Mouse (Mus musculus) kidney, embryonic 14.5 days (tissue): ENCODE measurements around the gene Slc32a1. TPM values are rescaled to one million over a fixed set of nuclear protein-coding genes. Genes with fewer than 3 reads are reported as not detected.
A peak's percentile ranks its signal among the peaks of the same experiment; 100 is the strongest.

ENCODE experiments used
- microRNA counts: library from miRNA; unstranded; fragments of <30 nt; microRNA quantifications from one replicate; lab custom pipeline; 2017
- microRNA-seq: library from miRNA; unstranded; fragments of <30 nt; microRNA quantifications from one replicate; pipeline ENCODE4, GENCODE M21; 2016
- polyA plus RNA-seq: library from polyadenylated mRNA; unstranded; fragments of >200 nt; fragmentation: Nextera tagmentation; extraction: Ambion mirVana; gene quantifications from 2 replicates; pipeline ENCODE4 v1.2.1, GENCODE M21; 2014

Slc32a1 gene
- polyA plus RNA-seq, 1 experiment from 2014 or later, result 0.09 TPM

MicroRNAs encoded within 50 kb of the gene (microRNA counts, 519-probe panel; counts per million panel counts)
- not detected for microRNA mmu-miR-3474 (lab: Ali Mortazavi, UCI)

Small RNA genes within 50 kb of the gene (microRNA-seq; reads per million reads assigned to microRNA genes)
- gene Mir3474, result 3.2 reads per million, percentile 12 among the genes with 10 or more reads in this experiment

Other genes starting within 250 kb of the Slc32a1 start
- 4.5 and 8.5 TPM in 2 replicates for gene Snhg11, start 235.1 kb upstream of the Slc32a1 start, polyA plus RNA-seq
- 20.0 and 25.9 TPM in 2 replicates for gene Ralgapb, start 200.9 kb upstream of the Slc32a1 start, polyA plus RNA-seq
- gene Adig, start 108.2 kb upstream of the Slc32a1 start, polyA plus RNA-seq, result not detected in 2 replicates
- gene Arhgap40, start 98.0 kb upstream of the Slc32a1 start, polyA plus RNA-seq, result 0.24 TPM in 1 of 2 replicates, not detected in the other
- gene Actr5, start 14.1 kb downstream of the Slc32a1 start, polyA plus RNA-seq, result 13.2 and 15.6 TPM in 2 replicates
- 16.6 and 17.3 TPM in 2 replicates for gene Ppp1r16b, start 54.6 kb downstream of the Slc32a1 start, polyA plus RNA-seq
- gene Fam83d, start 157.3 kb downstream of the Slc32a1 start, polyA plus RNA-seq, result 49.2 and 57.6 TPM in 2 replicates
- 13.8 and 24.8 TPM in 2 replicates for gene Dhx35, start 184.0 kb downstream of the Slc32a1 start, polyA plus RNA-seq